Mouse (Mus musculus): ENCODE measurements at regions not wholly inside any gene's neighbourhood (a gene's known extent, or its start where the extent isn't known, plus 50 kb on each side); places are given as distances from the start of the nearest gene placed in this dataset.
"Not testable (repeated sequence)": the region's sequence is repeated elsewhere in the genome, so short reads cannot be mapped to it uniquely, and the experiment has no call there.

- intact Hi-C loops (cut with DNase I): no loop called here
- DNase-seq: peak; percentile 3 to 9
Measured at GRCm38 (mm10) chr6:44010946-44011345, 344.9 kb upstream of the Tpk1 start.

DNA sequence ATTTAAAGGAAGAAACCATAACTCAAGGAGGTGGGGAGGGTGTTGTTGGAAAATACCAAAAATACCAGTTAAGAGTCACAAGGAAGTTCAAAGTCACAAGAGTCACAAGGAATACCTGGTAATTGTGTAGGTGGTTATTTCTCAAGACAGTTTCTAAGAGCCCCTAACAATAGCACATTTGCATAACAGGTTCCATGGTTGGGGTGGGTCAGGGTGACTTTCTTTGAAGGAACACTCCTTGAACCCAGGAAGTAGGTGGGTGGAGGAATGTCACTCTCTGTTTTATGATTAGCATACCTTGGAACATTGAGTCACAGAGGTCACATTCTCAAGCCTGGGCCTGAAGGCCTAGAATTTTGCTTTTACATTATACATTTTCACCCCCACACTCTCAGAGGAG lies 341.1 kb upstream of the Tpk1 start:
- intact Hi-C loops (cut with DNase I); DNase-seq: not testable (repeated sequence)
